Mouse (Mus musculus): Measurements from ENCODE around the gene Taf6l.
"Not testable (repeated sequence)": the region's sequence is repeated elsewhere in the genome, so short reads cannot be mapped to it uniquely, and the experiment has no call there.

The Taf6l gene

GRCm38 (mm10) chr19:8735389-8736159, 50.6 kb downstream of the Taf6l start, which contains the start of gene Wdr74:
Wdr74 (plus strand) TSS chr19:8735827.
- DNase-seq, result peak; percentile 88

- no peak for DNase-seq
Measured at GRCm38 (mm10) chr19:8734334-8734733, 51.9 kb downstream of the Taf6l start.

- not testable (repeated sequence) for DNase-seq
Measured at GRCm38 (mm10) chr19:8728335-8729099, 57.7 kb downstream of the Taf6l start.

- no peak for DNase-seq
Measured at GRCm38 (mm10) chr19:8727495-8728114, 58.6 kb downstream of the Taf6l start.

GRCm38 (mm10) chr19:8726609-8727390, 59.4 kb downstream of the Taf6l start:
- no peak for DNase-seq

- DNase-seq, result no peak
Measured at GRCm38 (mm10) chr19:8725081-8725613, 61.1 kb downstream of the Taf6l start.
